Mouse (Mus musculus) embryonic facial prominence, embryonic 12.5 days (tissue): Measurements from ENCODE around the gene Lin7a. TPM values are rescaled to one million over a fixed set of nuclear protein-coding genes. Genes with fewer than 3 reads are reported as not detected.

Experiments
- ATAC-seq: fragments of 200-750 bp; cut with Nextera tagmentation; 2 replicates; pipeline ENCODE4 v1.8.0; 2017; ENCODE audit not compliant: insufficient number of reproducible peaks, insufficient read depth, low FRiP score, low TSS enrichment
- H3K27ac ChIP-seq: fragments of 300-500 bp; sonication (generic); 2 replicates; pipeline ENCODE4 v1.5.1; 2016; ENCODE audit warnings: mild to moderate bottlenecking
- H3K27me3 ChIP-seq: fragments of 300-500 bp; sonication (generic); 2 replicates; pipeline ENCODE4 v1.6.1; 2016; ENCODE audit warnings: mild to moderate bottlenecking, moderate library complexity
- H3K36me3 ChIP-seq: fragments of 300-500 bp; sonication (generic); 2 replicates; pipeline ENCODE4 v1.6.1; 2016; ENCODE audit warnings: mild to moderate bottlenecking
- H3K4me1 ChIP-seq: fragments of 300-500 bp; sonication (generic); 2 replicates; pipeline ENCODE4 v1.6.1; 2016
- H3K4me2 ChIP-seq: fragments of 300-500 bp; sonication (generic); replicated peaks from 2 replicates; pipeline ENCODE4 v1.6.1; 2016; ENCODE audit warnings: mild to moderate bottlenecking, moderate library complexity
- H3K4me3 ChIP-seq: fragments of 300-500 bp; sonication (generic); 2 replicates; pipeline ENCODE4 v1.5.1; 2016; ENCODE audit warnings: mild to moderate bottlenecking
- H3K9ac ChIP-seq: fragments of 300-500 bp; sonication (generic); 2 replicates; pipeline ENCODE4 v1.6.1; 2016; ENCODE audit warnings: mild to moderate bottlenecking, moderate library complexity
- H3K9me3 ChIP-seq: fragments of 300-500 bp; sonication (generic); 2 replicates; pipeline ENCODE4 v1.6.1; 2016; ENCODE audit warnings: mild to moderate bottlenecking, moderate library complexity
- WGBS: fragments of 180-500 bp; shearing (Covaris S2); methylation state at CpG from one replicate; pipeline ENCODE4 v1.1.7; 2016; 5-methylcytosine and 5-hydroxymethylcytosine counted together
- polyA plus RNA-seq: library from polyadenylated mRNA; unstranded; fragments of >200 nt; fragmentation: Nextera tagmentation; extraction: Ambion mirVana; gene quantifications from 2 replicates; pipeline ENCODE4 v1.2.1, GENCODE M21; 2016

The Lin7a gene
- polyA plus RNA-seq, 1 experiment from 2014 or later, result 9.9 TPM

GRCm38 (mm10) chr10:107405347-107405746, 133.9 kb downstream of the Lin7a start:
- Histone ChIP-seq H3K27ac (no peak overlapping the region), H3K36me3 (no peaks in the 10 kb centered on the region), H3K9me3 (no peaks in the 10 kb centered on the region), H3K4me3 (no peak overlapping the region), H3K9ac (no peak overlapping the region), H3K4me2 (no peak overlapping the region), H3K4me1 (no peaks in the 10 kb centered on the region), H3K27me3 (no peaks in the 10 kb centered on the region)
- ATAC-seq, result no peak
- 92% methylated on average over 4 of the region's 4 CpGs for WGBS

- H3K4me2 ChIP-seq, result no peak overlapping the region
- no peaks in the 10 kb centered on the region for H3K27me3 ChIP-seq
- H3K4me3 ChIP-seq, result no peak overlapping the region
- no peaks in the 10 kb centered on the region for H3K36me3 ChIP-seq
- no peak overlapping the region for H3K9ac ChIP-seq
- 0 out of 2 replicates have a peak, but pooled peaks have one; percentile 41 for ATAC-seq
- no peaks in the 10 kb centered on the region for H3K4me1 ChIP-seq
- H3K27ac ChIP-seq, result no peak overlapping the region
- 90% methylated on average over 14 of the region's 14 CpGs for WGBS
- no peaks in the 10 kb centered on the region for H3K9me3 ChIP-seq
These were observed 146.8 kb downstream of the Lin7a start for GRCm38 (mm10) chr10:107418306-107418705.

GRCm38 (mm10) chr10:107436967-107437366, 165.5 kb downstream of the Lin7a start:
- Histone ChIP-seq H3K4me2 (no peak overlapping the region), H3K9me3 (no peaks in the 10 kb centered on the region), H3K27me3 (no peaks in the 10 kb centered on the region), H3K27ac (no peak overlapping the region), H3K4me3 (no peak overlapping the region), H3K4me1 (no peaks in the 10 kb centered on the region), H3K36me3 (no peaks in the 10 kb centered on the region), H3K9ac (no peak overlapping the region)
- WGBS, result 44% methylated on average over 5 of the region's 5 CpGs
- ATAC-seq, result no peak

- no peak for ATAC-seq
- no peak overlapping the region for H3K27ac ChIP-seq
- H3K9me3 ChIP-seq, result no peaks in the 10 kb centered on the region
- no peak overlapping the region for H3K4me3 ChIP-seq
- H3K9ac ChIP-seq, result no peak overlapping the region
- no peaks in the 10 kb centered on the region for H3K4me1 ChIP-seq
- H3K4me2 ChIP-seq, result no peak overlapping the region
- H3K27me3 ChIP-seq, result no peaks in the 10 kb centered on the region
- no peaks in the 10 kb centered on the region for H3K36me3 ChIP-seq
- 10% methylated on average over 4 of the region's 4 CpGs for WGBS
These were observed 171.3 kb downstream of the Lin7a start for GRCm38 (mm10) chr10:107442781-107443180.

- no peak for ATAC-seq
- H3K9ac ChIP-seq, result no peak overlapping the region
These were observed 178.2 kb downstream of the Lin7a start for GRCm38 (mm10) chr10:107449496-107450330.

GRCm38 (mm10) chr10:107467819-107468218, 196.3 kb downstream of the Lin7a start:
- Histone ChIP-seq H3K4me3 (no peak overlapping the region), H3K9me3 (no peaks in the 10 kb centered on the region), H3K27me3 (no peaks in the 10 kb centered on the region), H3K27ac (no peak overlapping the region), H3K4me2 (no peak overlapping the region), H3K9ac (no peak overlapping the region), H3K4me1 (no peaks in the 10 kb centered on the region), H3K36me3 (no peaks in the 10 kb centered on the region)
- 84% methylated on average over 7 of the region's 7 CpGs for WGBS
- no peak for ATAC-seq

More at GRCm38 (mm10) chr10:107449496-107450330, 178.2 kb downstream of the Lin7a start:
- no peak overlapping the region for H3K4me2 ChIP-seq
- no peaks in the 10 kb centered on the region for H3K36me3 ChIP-seq
- no peaks in the 10 kb centered on the region for H3K9me3 ChIP-seq
- no peak overlapping the region for H3K4me3 ChIP-seq
- no peaks in the 10 kb centered on the region for H3K27me3 ChIP-seq
- 88% methylated on average over 5 of the region's 5 CpGs for WGBS
- H3K27ac ChIP-seq, result no peak overlapping the region
- H3K4me1 ChIP-seq, result no peaks in the 10 kb centered on the region

Other genes with a start within 250 kb of the Lin7a start
- gene Acss3, start 148.0 kb upstream of the Lin7a start, polyA plus RNA-seq, result 6.3 and 7.4 TPM in 2 replicates
- gene Myf5, start 214.4 kb downstream of the Lin7a start, polyA plus RNA-seq, result 7.3 and 9.1 TPM in 2 replicates
- 0.65 and 0.79 TPM in 2 replicates for gene Myf6, start 223.1 kb downstream of the Lin7a start, polyA plus RNA-seq